Mouse (Mus musculus): Measurements from ENCODE around the gene Fam71e1.

DNA sequence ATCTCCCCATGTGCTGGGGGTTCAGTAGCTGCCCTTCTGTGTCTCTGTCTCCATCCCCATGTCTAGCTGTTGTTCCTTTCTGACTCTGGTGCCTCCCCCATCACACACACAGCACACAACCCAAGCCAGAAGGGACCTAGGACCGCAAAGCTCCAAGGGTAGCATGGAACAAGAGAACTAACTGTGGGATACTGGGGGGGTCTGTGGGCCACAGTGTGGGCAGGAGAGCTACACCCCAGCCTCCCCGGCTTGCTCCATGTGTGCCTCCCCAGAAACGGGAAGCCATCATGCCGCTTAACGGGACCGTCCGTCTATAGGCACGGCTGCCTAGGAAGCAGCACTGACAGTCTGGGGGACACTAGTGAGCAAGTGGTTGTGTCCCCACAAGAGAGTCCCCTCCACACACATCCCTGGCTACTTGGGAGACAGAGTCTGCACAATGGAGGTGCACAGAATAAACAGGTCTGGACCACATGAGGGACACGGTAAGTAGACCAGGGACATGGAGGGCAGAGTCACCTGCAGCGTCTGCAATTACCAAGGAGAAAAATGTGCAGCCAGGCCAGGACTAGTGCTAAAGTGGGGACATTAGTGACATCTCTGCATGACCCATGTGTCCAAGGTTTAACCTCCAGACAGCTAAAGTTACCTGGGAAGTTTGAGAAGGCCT, 32.7 kb upstream of the Fam71e1 start:
- no peak for TF ChIP-seq POLR2A (IDR thresholded peaks at IDR 0.05; ENCODE audit: control insufficient read depth, extremely low read depth, insufficient read depth, low read length, poor library complexity)
- no peak for TF ChIP-seq CTCF (IDR thresholded peaks at IDR 0.05; ENCODE audit: borderline replicate concordance, control insufficient read depth, extremely low read depth, insufficient read depth, low read length, poor library complexity)
